Mouse (Mus musculus) megakaryocyte, embryonic 14.5 days (primary cell): ENCODE results near the gene Plk2.

Experiments
- FLI1 ChIP-seq: IDR thresholded peaks from 2 replicates; pipeline ENCODE4 v1.6.1; 2012; ENCODE audit warnings: low read length, inconsistent platforms, mixed read lengths
- GATA1 ChIP-seq: IDR thresholded peaks from 3 replicates; pipeline ENCODE4 v1.6.1; 2012; ENCODE audit warnings: mixed read lengths, low read length, inconsistent platforms, borderline replicate concordance

GRCm38 (mm10) chr13:110401443-110401842 lies 6.6 kb downstream of the Plk2 start:
- TF ChIP-seq GATA1: no peak
- no peak for TF ChIP-seq FLI1
